Mouse (Mus musculus) stomach, embryonic 14.5 days (tissue): ENCODE data around the gene Tmco4. TPM values are rescaled to one million over a fixed set of nuclear protein-coding genes. Genes with fewer than 3 reads are reported as not detected.
A peak's percentile ranks its signal among the peaks of the same experiment; 100 is the strongest.

ENCODE experiments used
- ATAC-seq: fragments of 200-750 bp; cut with Nextera tagmentation; 2 replicates; pipeline ENCODE4 v1.8.0; 2017; ENCODE audit warnings: low read depth, moderate TSS enrichment; ENCODE audit not compliant: insufficient number of reproducible peaks, insufficient read depth, low FRiP score
- H3K27ac ChIP-seq: fragments of 300-500 bp; sonication (generic); 2 replicates; pipeline ENCODE4 v1.5.1; 2014; ENCODE audit warnings: mild to moderate bottlenecking, low read length, moderate library complexity, mixed read lengths
- H3K27me3 ChIP-seq: fragments of 300-500 bp; sonication (generic); 2 replicates; pipeline ENCODE4 v1.6.1; 2014; ENCODE audit warnings: low read length, control low read depth, mixed read lengths; ENCODE audit not compliant: control insufficient read depth, insufficient read depth
- H3K36me3 ChIP-seq: fragments of 300-500 bp; sonication (generic); 2 replicates; pipeline ENCODE4 v1.6.1; 2014; ENCODE audit warnings: mild to moderate bottlenecking, control low read depth, low read length, moderate library complexity, mixed read lengths; ENCODE audit not compliant: control insufficient read depth, insufficient read depth
- H3K4me1 ChIP-seq: fragments of 300-500 bp; sonication (generic); 2 replicates; pipeline ENCODE4 v1.6.1; 2014; ENCODE audit warnings: low read length, control low read depth, mixed read lengths; ENCODE audit not compliant: control insufficient read depth, insufficient read depth
- H3K4me2 ChIP-seq: fragments of 300-500 bp; sonication (generic); replicated peaks from 2 replicates; pipeline ENCODE4 v1.6.1; 2014; ENCODE audit warnings: low read depth, low read length, control low read depth
- H3K4me3 ChIP-seq: fragments of 300-500 bp; sonication (generic); 2 replicates; pipeline ENCODE4 v1.5.1; 2014; ENCODE audit warnings: low read depth, low read length, control low read depth
- H3K9ac ChIP-seq: fragments of 300-500 bp; sonication (generic); replicated peaks from 2 replicates; pipeline ENCODE4 v1.6.1; 2014; ENCODE audit warnings: low read depth, mild to moderate bottlenecking, control low read depth, low read length, moderate library complexity, mixed read lengths
- H3K9me3 ChIP-seq: fragments of 300-500 bp; sonication (generic); 2 replicates; pipeline ENCODE4 v1.6.1; 2016; ENCODE audit warnings: low read depth, low read length, control low read depth; ENCODE audit not compliant: control insufficient read depth
- WGBS: fragments of 180-500 bp; shearing (Covaris S2); extraction: QIAGEN DNeasy Blood & Tissue Kit; methylation state at CpG from one replicate; pipeline ENCODE4 v1.1.7; 2014; 5-methylcytosine and 5-hydroxymethylcytosine counted together
- polyA plus RNA-seq: library from polyadenylated mRNA; unstranded; fragments of >200 nt; fragmentation: Nextera tagmentation; extraction: Ambion mirVana; gene quantifications from 2 replicates; pipeline ENCODE4 v1.2.1, GENCODE M21; 2014

Gene Tmco4
- polyA plus RNA-seq, 1 experiment from 2014 or later = 6.6 TPM

DNA sequence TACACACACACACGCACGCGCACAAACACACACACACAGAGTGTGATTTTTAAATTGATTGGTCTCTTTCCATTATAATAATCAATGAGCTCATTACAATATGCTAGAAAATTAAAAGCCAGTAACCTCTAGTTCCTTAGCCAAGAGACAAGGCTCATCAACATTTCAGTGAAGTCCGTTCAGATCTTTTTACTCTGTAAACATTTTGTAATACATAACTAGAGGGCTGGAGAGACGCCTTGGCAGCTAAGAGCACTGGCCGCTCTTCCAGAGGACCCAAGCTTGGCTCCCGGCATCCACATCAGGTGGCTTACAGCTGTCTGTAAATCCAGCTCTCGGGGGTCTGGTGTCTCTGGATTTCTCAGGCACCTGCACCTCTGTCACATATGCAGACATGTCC, 7.3 kb downstream of the Tmco4 start:
- no peak for ATAC-seq
- no peak overlapping the region for H3K4me2 ChIP-seq
- H3K27me3 ChIP-seq = no peaks in the 10 kb centered on the region
- no peak overlapping the region for H3K27ac ChIP-seq
- H3K4me3 ChIP-seq = no peak overlapping the region
- H3K36me3 ChIP-seq = no peaks in the 10 kb centered on the region
- H3K4me1 ChIP-seq = no peaks in the 10 kb centered on the region
- no peak overlapping the region for H3K9ac ChIP-seq
- WGBS = 80% methylated on average over 8 of the region's 8 CpGs
- no peaks in the 10 kb centered on the region for H3K9me3 ChIP-seq

DNA sequence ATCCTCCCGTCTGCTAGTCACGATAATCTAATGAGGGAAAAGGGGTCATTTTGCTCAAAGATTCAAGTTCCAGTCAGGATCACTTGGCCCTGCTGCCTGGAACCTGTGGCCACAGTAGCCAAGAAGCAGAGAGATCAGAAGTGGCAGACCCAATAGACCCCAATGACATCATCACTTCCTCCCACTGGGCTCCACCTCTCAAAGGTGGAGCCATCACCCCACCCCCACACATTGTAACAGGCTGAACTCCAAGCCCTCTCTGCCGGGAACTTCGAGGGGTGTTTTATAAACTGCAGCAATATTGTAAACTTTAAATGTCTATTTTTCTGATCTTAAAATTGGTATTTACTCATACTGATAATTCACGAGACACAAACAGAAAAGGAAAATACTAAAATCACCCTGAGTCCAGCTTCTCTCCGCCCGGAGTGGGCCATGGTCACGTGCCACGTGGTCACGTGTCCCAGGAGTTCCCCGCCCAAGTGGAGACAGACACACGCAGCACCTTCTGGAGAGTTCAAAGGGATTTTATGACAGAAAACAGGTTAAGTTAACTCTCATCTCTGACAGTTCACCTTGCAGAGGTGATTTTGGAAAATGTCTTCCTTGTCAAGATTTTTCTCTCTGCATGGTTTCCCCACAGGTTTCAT, 8.2 kb downstream of the Tmco4 start:
- no peak for ATAC-seq
- H3K9me3 ChIP-seq = no peaks in the 10 kb centered on the region
- no peak overlapping the region for H3K4me3 ChIP-seq
- WGBS = 17% methylated on average over 12 of the region's 12 CpGs
- no peaks in the 10 kb centered on the region for H3K27me3 ChIP-seq
- H3K36me3 ChIP-seq = no peaks in the 10 kb centered on the region
- H3K27ac ChIP-seq = no peak overlapping the region
- no peak overlapping the region for H3K4me2 ChIP-seq
- no peaks in the 10 kb centered on the region for H3K4me1 ChIP-seq
- H3K9ac ChIP-seq = no peak overlapping the region

DNA sequence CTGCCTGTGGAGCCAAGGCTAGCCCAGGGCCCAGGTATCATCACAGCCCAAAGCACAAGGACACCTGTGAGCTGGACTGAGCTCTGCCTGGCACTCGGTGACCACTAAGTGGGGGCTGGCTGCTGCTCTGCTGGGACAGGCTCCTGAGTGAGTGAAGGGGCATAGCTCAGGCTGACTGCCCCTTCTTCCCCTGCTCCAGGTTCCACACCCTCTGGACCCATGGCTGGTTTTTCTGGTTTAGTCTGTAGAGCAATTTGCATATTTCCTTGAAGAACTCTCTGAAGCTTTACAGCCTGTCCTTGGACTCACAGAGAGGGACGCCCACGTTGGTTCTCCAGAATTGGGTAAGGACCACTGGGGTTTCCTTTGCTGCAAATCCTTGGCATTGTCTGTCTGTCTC, 10.7 kb downstream of the Tmco4 start:
- H3K4me1 ChIP-seq = no peaks in the 10 kb centered on the region
- H3K4me2 ChIP-seq = no peak overlapping the region
- H3K27me3 ChIP-seq = no peaks in the 10 kb centered on the region
- no peak overlapping the region for H3K4me3 ChIP-seq
- H3K9ac ChIP-seq = no peak overlapping the region
- H3K36me3 ChIP-seq = no peaks in the 10 kb centered on the region
- 0 out of 2 replicates have a peak overlapping the region, but pooled peaks have one; percentile 10 for H3K27ac ChIP-seq
- ATAC-seq = 0 out of 2 replicates have a peak, but pooled peaks have one; percentile 18
- WGBS = 54% methylated on average over 3 of the region's 3 CpGs
- no peaks in the 10 kb centered on the region for H3K9me3 ChIP-seq

GRCm38 (mm10) chr4:138984744-138985143, 12.1 kb downstream of the Tmco4 start:
- Histone ChIP-seq H3K4me3 (no peak overlapping the region), H3K4me2 (no peak overlapping the region), H3K9me3 (no peaks in the 10 kb centered on the region), H3K4me1 (no peaks in the 10 kb centered on the region), H3K36me3 (no peaks in the 10 kb centered on the region), H3K27ac (no peak overlapping the region), H3K27me3 (no peaks in the 10 kb centered on the region), H3K9ac (no peak overlapping the region)
- WGBS = 80% methylated on average over 7 of the region's 7 CpGs
- ATAC-seq = no peak

DNA sequence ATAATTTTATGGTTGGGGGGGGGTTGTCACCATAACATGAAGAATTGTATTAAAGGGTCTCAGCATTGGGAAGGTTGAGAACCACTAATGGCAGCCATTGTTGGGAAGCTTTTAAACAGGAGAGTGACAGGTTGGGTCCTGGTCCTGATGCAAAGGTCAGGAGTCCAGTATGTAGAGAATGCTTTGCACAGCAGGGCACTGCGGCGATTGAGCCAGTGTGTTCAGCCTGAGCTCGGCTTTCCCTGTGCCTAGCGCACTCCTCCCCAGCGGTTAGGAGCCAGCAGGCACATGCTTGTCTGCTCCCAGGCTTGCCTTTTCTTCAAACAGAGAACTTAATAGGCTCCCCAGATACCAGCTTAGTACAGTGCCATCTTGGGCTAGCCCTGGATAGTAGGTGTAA, 13.6 kb downstream of the Tmco4 start:
- no peaks in the 10 kb centered on the region for H3K4me1 ChIP-seq
- ATAC-seq = 0 out of 2 replicates have a peak, but pooled peaks have one; percentile 23
- 59% methylated on average over 5 of the region's 5 CpGs for WGBS

DNA sequence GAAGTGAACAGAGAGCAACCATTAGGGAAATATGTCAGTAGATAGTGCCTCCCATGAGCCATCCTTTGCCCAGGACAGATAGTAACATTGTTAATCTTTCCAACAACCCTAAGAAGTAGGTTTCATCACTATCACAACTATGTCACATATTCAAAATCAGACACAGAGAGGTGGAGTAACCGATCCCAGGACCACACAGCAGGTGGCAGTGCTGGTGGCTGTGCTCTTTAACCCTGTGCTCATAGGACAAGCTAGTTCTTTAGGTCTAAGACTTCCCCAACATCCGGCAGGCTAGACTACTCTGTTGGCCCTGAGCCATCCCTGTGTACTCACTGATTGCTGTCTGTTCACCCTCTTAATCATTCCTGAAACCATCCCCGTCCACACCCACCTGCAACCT, 21.7 kb downstream of the Tmco4 start:
- no peak for ATAC-seq
- Histone ChIP-seq H3K36me3 (no peaks in the 10 kb centered on the region), H3K4me3 (no peak overlapping the region), H3K4me1 (no peaks in the 10 kb centered on the region), H3K27me3 (no peaks in the 10 kb centered on the region), H3K9me3 (no peaks in the 10 kb centered on the region), H3K9ac (no peak overlapping the region), H3K27ac (no peak overlapping the region), H3K4me2 (no peak overlapping the region)
- WGBS = 70% methylated on average over 3 of the region's 3 CpGs

More for the DNA sequence above, 13.6 kb downstream of the Tmco4 start:
- H3K9me3 ChIP-seq = no peaks in the 10 kb centered on the region
- H3K4me3 ChIP-seq = no peak overlapping the region
- H3K27ac ChIP-seq = no peak overlapping the region
- no peak overlapping the region for H3K9ac ChIP-seq
- no peak overlapping the region for H3K4me2 ChIP-seq
- no peaks in the 10 kb centered on the region for H3K27me3 ChIP-seq
- no peaks in the 10 kb centered on the region for H3K36me3 ChIP-seq

GRCm38 (mm10) chr4:138996410-138996809, 23.7 kb downstream of the Tmco4 start:
- WGBS = 78% methylated on average over 5 of the region's 5 CpGs
- no peak overlapping the region for H3K4me3 ChIP-seq
- H3K9me3 ChIP-seq = no peaks in the 10 kb centered on the region
- no peak overlapping the region for H3K27ac ChIP-seq
- H3K36me3 ChIP-seq = no peaks in the 10 kb centered on the region
- ATAC-seq = no peak
- H3K27me3 ChIP-seq = no peaks in the 10 kb centered on the region
- H3K9ac ChIP-seq = no peak overlapping the region
- no peak overlapping the region for H3K4me2 ChIP-seq
- H3K4me1 ChIP-seq = no peaks in the 10 kb centered on the region

GRCm38 (mm10) chr4:138997121-138997520, 24.4 kb downstream of the Tmco4 start:
- H3K4me1 ChIP-seq = no peaks in the 10 kb centered on the region
- H3K9me3 ChIP-seq = no peaks in the 10 kb centered on the region
- no peak for ATAC-seq
- no peak overlapping the region for H3K4me3 ChIP-seq
- H3K4me2 ChIP-seq = no peak overlapping the region
- 90% methylated on average over 4 of the region's 4 CpGs for WGBS
- no peaks in the 10 kb centered on the region for H3K27me3 ChIP-seq
- no peaks in the 10 kb centered on the region for H3K36me3 ChIP-seq
- H3K27ac ChIP-seq = no peak overlapping the region
- no peak overlapping the region for H3K9ac ChIP-seq

GRCm38 (mm10) chr4:138998611-138999010, 25.9 kb downstream of the Tmco4 start:
- WGBS = 70% methylated on average over 11 of the region's 11 CpGs
- ATAC-seq = no peak
- Histone ChIP-seq H3K27ac (no peak overlapping the region), H3K9me3 (no peaks in the 10 kb centered on the region), H3K4me1 (no peaks in the 10 kb centered on the region), H3K4me3 (no peak overlapping the region), H3K27me3 (no peaks in the 10 kb centered on the region), H3K4me2 (no peak overlapping the region), H3K9ac (no peak overlapping the region), H3K36me3 (no peaks in the 10 kb centered on the region)
